Mouse (Mus musculus): ENCODE results near the gene Calr4.

The Calr4 gene

DNA sequence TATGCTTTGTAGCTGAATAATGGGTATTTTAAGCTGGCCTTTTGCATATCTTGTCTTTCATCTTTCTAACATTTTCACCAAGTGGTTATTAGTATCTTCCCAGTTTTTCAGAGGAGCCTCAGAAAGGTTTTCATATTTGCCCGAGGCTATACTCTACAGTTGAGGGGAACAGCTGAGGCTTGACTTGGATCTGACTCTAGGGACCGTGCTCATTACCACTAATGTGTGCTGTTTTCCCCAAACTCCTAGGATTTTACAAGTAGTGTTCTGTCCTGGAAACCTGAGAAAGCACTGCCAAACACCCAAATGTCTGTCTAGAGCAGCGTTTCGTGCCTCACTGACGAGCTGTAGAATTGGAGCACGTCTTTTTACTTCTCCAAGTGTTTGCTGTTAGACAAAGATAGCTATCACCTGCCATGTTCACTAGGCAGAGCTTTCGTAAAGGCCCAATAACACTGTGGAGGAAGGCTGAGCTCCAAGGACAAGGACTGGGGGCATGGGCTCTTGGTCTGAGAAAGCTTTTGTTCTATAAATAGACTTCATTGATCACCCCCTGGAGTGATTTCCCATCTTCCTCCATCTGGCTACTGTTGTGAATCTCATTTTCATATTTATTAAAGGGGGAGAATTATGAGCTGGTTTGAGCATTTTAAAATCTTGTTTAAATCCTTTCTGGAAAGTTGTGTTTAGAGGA, 2.0 kb downstream of the Calr4 start:
- no peak for DNase-seq (ENCODE audit: low spot score in 2 of 2)

GRCm38 (mm10) chr4:109238428-109239268, 4.4 kb downstream of the Calr4 start:
- no peak for DNase-seq (ENCODE audit: low spot score in 2 of 2)

DNA sequence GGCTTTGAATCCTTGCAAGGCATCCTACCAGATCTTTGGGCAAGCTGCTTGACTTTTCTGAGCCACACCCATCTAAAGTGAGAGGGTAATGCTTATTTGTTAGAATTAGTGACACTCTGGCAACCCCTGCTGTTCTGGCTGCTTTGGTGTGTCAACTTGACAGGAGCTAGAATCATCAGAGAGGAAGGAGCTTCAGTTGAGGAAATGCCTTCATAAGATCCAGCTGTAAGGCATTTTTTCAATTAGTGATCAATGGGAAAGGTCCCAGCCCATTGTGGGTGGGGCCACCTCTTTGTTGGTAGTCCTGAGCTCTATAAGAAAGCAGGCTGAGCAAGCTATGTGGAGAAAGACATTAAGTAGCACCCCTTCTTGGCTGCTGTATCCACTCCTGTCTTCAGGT, 6.9 kb downstream of the Calr4 start:
- no peak for DNase-seq (ENCODE audit: low spot score in 2 of 2)

DNA sequence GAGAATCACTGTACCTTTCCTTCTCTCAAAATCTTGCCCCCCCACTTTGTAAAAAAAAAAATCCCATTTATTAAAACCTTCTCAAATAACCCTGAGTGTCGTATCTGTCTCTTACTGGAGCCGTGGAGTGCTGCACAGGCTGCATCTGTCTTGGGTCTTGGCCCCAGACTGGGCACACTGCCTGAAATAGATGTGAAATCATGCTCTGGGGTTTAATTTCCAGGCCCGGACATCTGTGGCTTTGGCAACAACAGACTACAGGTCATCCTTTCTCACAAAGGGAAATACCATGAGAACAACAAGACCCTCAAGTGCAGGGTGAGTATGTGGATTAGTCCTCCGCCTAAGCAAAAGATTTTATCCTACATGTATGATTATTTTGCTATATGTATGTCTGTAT, 7.6 kb downstream of the Calr4 start:
- peak; percentile 23 to 61 for DNase-seq (ENCODE audit: low spot score in 2 of 2)

DNA sequence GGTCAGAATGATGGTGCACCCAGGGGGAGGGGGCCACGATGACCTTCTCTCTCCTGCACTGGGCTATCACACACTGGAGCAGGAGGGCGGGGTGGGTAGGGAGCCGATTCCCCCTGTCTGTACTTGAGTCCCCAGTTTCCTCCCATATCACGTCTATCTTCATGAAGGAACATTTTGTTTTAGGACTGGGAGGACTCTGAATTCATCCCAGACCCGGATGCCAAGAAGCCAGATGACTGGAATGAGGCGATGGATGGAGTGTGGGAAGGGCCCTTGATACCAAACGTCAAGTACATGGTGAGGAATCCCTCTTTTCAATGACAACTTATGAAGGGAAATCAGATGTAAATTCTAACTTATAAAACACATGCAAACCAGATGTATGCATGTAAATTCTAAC, 10.2 kb downstream of the Calr4 start:
- DNase-seq (ENCODE audit: low spot score in 2 of 2), result no peak

- DNase-seq (ENCODE audit: low spot score in 2 of 2), result no peak
These were observed 10.8 kb downstream of the Calr4 start for GRCm38 (mm10) chr4:109245016-109245620.

- no peak for DNase-seq (ENCODE audit: low spot score in 2 of 2)
These were observed 17.3 kb downstream of the Calr4 start for GRCm38 (mm10) chr4:109251605-109252004.

DNA sequence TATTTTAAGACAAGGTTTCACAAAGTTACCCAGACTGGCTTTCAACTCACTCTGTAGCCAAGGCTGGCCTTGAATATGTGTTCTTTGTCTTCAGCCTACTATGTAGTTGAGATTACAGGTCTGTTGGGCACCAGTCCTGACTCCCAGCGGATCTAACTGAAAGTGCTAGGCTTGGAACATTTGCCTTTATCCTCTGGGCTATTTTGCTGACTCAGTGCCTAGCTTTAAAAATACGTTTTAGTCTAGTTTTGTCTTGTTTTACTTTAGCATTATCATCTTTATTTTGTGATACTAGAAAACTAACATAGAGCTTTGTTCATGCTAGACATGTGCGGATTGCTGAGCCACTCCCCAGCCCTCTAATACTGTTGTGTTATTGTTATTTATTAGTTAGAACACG, 17.9 kb downstream of the Calr4 start:
- DNase-seq (ENCODE audit: low spot score in 2 of 2), result no peak

DNA sequence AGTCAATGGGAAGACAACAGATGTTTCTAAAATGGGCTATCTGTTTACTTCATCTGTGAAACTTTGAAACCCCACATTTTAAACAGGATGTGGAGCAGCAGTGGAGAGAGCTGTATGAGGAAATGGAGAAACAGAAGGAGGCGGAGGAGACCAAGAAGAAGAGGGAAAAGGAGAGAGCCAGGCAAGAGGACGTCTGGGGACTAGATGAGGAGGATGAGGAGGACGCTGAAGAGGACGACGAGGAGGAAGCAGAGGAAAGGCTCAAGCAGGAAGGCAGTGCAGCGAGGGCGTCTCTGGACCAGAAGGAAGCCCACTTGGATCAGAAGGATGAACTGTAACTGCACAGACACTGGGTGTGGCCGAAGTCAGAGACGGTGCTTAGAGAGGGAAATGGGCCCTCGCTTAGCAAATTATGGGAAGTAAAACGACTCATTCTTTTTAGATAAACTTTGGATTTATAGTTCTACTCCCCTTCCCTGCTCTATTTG, 19.4 kb downstream of the Calr4 start:
- DNase-seq (ENCODE audit: low spot score in 2 of 2), result no peak

- no peak for DNase-seq (ENCODE audit: low spot score in 2 of 2)
These were observed 20.2 kb downstream of the Calr4 start for GRCm38 (mm10) chr4:109254511-109254910.

GRCm38 (mm10) chr4:109255321-109255720, 21.0 kb downstream of the Calr4 start:
- DNase-seq (ENCODE audit: low spot score in 2 of 2), result no peak

GRCm38 (mm10) chr4:109255727-109256417, 21.6 kb downstream of the Calr4 start:
- DNase-seq (ENCODE audit: low spot score in 2 of 2), result no peak

- no peak for DNase-seq (ENCODE audit: low spot score in 2 of 2)
These were observed 22.5 kb downstream of the Calr4 start for GRCm38 (mm10) chr4:109256791-109257190.

DNA sequence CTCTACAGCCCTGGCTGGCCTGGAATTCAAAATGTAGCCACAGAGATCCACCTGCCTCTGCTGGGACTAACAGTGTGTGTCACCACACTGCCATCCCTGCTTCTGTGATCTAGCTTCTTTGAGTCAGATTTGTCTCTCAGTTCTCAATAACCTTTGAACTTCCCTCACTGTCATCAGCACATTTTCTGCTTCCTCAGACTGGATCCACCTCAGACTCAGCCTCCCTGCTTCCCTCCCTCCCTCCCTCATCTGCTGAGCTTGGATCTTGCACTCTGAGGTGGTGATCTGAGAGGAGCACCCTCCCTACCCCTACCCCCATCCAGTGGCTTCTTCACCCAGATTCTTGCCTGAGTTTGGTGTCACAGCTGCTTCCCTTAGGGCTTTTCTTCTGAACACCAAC, 23.4 kb downstream of the Calr4 start:
- DNase-seq (ENCODE audit: low spot score in 2 of 2), result no peak

DNA sequence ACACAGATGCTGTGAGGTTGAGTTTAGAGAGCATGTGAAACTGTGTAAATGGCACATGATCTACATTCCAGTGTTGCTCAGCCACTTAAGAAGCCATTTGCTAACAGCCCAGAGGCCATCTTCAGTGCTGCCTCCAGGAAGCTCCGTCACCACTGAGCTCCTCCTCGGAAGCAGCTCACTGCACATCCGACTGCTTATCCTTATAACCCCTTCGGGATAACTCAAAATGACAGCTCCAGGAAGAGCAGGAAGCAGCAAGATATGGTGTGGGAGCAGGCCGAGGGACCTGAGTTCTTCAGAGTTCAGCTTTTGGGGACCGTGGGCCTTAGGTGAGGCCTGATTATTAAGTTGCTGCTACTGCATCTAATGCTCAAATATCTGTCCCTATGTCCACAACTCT, 27.8 kb downstream of the Calr4 start:
- DNase-seq (ENCODE audit: low spot score in 2 of 2), result no peak

DNA sequence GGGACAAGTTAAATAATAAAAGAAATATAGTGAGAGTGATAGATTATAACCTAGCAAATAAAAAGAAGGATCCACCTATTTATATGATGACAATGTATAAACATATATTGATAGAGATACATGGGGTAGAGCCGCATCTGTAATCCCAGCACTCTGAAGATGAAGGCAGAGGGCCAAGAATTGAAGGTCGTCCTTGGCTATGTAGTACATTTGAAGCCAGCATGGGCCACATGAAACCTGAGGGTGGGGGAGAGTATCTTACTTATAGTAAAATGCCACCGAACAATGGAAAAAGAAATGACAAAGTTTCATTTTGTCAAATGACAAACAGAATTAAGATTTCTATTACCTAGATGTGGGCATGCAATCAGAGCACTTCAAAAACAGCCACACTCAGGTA, 31.8 kb downstream of the Calr4 start:
- no peak for DNase-seq (ENCODE audit: low spot score in 2 of 2)

DNA sequence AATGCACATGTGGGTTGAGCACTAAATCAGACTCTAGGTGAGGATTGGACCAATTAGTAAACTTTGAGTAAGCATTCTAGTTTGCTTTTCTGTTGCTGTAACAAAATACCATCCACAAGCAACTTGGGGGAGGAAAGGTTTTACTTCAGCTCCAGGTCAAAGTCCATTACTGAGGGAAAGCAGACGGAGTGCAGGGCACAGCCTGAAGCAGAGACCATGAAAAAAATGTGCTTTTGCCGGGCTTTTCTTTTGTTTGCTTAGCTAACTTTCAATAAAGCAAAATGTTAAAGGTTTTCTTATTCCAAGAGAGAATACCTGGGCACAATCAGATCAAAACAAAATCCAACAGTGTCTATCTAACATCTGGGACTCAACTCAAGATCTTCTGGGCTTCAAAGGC, 32.5 kb downstream of the Calr4 start:
- DNase-seq (ENCODE audit: low spot score in 2 of 2), result no peak

DNA sequence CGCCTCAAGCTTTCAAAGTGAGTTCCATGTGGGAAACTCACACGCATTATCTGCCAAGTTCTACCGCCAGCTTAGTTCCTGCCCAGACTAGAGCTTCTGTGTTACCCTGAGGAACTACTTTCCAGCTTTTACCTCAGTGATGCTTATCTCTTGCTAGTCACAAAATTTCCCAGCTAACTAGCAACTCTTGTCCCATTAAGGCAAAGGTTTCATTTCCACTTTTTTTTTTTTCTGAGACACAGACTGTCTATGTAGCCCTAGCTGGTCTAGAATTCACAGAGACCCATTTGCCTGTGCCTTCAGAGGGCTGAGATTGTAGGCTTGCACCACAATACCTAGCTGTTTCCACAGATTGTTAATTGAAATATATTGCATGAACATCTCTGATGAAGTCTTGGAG, 33.2 kb downstream of the Calr4 start:
- DNase-seq (ENCODE audit: low spot score in 2 of 2), result no peak

DNA sequence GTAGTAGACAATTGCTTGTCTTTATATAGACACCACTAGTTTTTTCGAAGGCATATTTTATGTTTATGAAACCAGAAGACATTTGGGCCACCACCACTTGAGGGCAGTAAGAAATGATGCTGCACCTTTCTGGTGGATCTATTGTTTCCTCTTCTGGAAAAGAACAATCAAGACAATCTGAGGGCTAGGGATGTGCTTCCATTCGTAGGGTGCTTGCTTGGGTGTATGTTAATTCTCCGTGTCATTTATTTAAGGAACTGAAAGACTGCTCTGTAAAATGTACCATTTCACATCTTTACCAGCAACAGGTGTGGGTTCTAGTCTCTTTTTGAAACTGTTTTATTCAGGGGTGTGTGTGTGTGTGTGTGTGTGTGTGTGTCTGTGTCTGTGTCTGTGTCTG, 34.6 kb downstream of the Calr4 start:
- no peak for DNase-seq (ENCODE audit: low spot score in 2 of 2)

DNA sequence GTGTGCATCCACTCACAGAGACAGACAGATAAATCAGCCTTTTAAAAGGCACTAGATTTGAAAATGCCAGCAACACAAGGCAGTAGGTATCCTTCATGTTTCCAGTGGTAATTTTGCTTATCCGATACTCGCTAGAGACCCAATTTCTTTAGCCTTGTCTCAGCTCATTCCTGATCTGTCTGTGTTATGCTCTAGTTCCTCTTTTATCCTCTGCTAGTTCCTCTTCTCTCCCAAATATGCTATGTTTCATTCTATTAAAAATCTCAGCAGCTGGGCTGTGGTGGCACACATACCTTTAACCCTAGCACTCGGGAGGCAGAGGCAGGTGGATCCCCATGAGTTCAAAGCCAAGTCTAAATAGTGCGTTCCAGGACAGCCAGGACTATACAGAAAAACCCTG, 37.5 kb downstream of the Calr4 start:
- no peak for DNase-seq (ENCODE audit: low spot score in 2 of 2)

DNA sequence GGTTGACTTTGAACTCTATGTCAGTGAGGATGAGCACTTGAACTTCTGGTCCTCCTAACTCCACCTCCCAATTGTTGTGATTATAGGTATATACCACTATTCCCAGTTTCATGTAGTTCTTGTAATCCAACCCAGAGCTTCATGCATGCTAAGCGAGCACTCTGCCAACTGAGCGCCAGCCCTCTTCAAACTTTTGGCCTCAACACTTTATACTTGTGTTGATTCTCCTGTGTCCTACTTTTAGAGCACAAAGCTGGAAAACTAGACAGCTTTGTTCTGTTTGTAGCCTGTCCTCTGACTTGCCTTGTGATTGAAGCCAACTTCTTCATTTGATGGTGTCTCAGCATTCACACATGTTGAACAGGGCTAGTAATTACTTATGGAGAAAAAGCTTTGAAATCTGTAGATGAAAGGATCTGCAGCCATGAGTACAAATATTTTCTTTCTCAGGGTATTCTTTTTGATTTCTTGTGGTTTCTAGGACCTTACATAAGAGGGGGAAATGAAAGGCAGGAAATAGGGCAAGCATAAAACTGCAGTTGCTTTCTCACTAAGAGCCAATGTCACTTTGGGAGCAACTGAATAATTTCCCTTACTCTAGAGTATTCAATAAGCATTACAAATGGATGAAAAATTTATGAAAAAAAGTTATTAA, 39.4 kb downstream of the Calr4 start:
- DNase-seq (ENCODE audit: low spot score in 2 of 2), result no peak
